Mouse (Mus musculus) urinary bladder, postnatal 36 days (tissue): ENCODE measurements around the gene Vmn2r115.
"Not testable (repeated sequence)": the region's sequence is repeated elsewhere in the genome, so short reads cannot be mapped to it uniquely, and the experiment has no call there.

Experiments used
- DNase-seq, 2 experiments: peaks; one replicate each; pipeline ENCODE4 v3.0.0; 2022; ENCODE audit warnings: low spot score in 2 of 2, mixed read lengths in 1 of 2

Gene Vmn2r115

DNA sequence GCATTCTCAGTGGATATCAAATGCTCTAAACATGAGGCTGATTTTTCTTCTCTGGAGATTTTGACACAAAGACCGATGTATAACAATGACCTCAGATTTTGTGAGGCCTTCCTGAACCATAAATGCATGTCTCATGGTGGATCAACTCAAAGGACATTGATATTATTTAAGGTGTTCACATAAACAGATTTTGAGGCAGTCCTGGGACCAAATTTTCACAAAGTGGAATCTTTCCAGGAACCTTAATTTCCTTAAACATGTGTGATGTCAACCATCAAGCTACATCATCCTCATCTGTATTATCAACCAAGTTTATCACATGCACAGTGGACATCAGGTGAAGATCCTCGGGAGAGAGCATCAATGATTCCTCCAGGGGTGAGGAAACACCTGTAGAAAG is at the start of gene Vmn2r115:
TSS of gene Vmn2r115 (plus strand) at position 301 of the 400 bp plus-strand sequence.
- not testable (repeated sequence) for DNase-seq

DNA sequence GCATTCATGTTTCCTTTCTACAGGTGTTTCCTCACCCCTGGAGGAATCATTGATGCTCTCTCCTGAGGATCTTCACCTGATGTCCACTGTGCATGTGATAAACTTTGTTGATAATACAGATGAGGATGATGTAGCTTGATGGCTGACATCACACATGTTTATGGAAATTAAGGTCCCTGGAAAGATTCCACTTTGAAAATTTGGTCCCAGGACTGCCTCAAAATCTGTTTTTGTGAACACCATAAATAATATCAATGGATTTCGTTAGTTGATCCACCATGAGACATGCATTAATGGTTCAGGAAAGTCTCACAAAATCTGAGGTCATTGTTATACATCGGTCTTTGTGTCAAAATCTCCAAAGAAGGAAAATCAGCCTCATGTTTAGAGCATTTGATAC is 31.1 kb upstream of the Vmn2r115 start, which contains the start of gene Vmn2r114:
TSS of gene Vmn2r114 (minus strand) at position 101 of the 400 bp plus-strand sequence.
- DNase-seq, result not testable (repeated sequence)

DNA sequence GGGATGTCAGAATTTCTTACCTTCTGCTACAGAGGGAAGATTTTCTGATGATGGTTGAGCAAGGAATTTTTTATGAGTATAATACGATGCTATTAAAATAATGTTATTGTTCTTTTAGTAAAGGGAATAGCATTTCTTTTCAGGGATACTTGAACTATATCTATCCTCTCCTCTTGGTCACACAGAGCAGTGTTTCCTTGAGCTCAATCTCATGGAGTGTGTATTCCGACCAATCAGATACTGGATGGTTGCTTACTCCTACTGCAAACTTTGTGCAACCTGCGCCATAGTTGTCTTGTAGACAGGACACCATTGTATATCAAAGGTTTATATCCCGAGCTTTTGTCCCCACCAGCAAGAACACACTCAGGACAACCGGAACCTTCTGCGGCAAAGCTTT is 12.9 kb upstream of the Vmn2r115 start:
- DNase-seq, result no peak

DNA sequence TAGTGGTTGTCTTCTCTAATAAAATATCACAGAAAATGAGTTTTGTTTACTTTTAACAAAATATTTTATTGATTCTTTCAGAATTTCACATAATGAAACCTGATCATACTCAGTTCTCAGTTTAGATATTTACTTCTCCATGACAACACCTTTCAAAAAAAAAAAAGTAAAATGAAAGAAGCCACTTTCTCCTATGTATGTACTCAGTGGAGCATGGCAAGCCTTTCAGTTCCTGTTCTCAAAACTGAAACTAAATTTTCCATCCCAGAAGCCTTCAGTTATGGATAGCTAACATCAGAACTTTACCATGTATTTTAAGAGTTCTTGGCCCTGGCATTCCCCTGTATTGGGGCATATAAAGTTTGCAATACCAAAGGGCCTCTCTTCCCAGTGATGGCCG is 8.1 kb downstream of the Vmn2r115 start:
- DNase-seq, result no peak

DNA sequence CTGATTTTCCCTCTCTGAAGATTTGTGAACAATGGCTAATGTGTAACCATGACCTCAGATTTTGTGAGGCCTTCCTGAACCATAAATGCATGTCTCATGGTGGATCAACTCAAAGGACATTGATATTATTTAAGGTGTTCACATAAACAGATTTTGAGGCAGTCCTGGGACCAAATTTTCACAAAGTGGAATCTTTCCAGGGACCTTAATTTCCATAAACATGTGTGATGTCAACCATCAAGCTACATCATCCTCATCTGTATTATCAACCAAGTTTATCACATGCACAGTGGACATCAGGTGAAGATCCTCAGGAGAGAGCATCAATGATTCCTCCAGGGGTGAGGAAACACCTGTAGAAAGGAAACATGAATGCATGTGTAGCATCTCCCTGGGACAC is 40.8 kb downstream of the Vmn2r115 start, which contains the start of gene Vmn2r116:
TSS of gene Vmn2r116 (plus strand) at position 301 of the 400 bp plus-strand sequence.
- DNase-seq, result not testable (repeated sequence)
